Mouse (Mus musculus) embryonic facial prominence, embryonic 11.5 days (tissue): ENCODE measurements at regions not wholly inside any gene's neighbourhood (a gene's known extent, or its start where the extent isn't known, plus 50 kb on each side); places are given as distances from the start of the nearest gene placed in this dataset.

ENCODE experiments used
- ATAC-seq: fragments of 200-750 bp; cut with Nextera tagmentation; replicated peaks from 2 replicates; pipeline ENCODE4 v1.8.0; 2017; ENCODE audit warnings: low read depth; ENCODE audit not compliant: insufficient number of reproducible peaks, low FRiP score, low TSS enrichment
- DNase-seq: peaks from one replicate; pipeline ENCODE4 v3.0.0-alpha.2; 2015; ENCODE audit warnings: low spot score
- H3K27ac ChIP-seq: fragments of 300-500 bp; sonication (generic); replicated peaks from 2 replicates; pipeline ENCODE4 v1.5.1; 2014; ENCODE audit warnings: mild to moderate bottlenecking, low read depth, low read length, control low read depth
- H3K27me3 ChIP-seq: fragments of 300-500 bp; sonication (generic); 2 replicates; pipeline ENCODE4 v1.6.1; 2014; ENCODE audit warnings: mild to moderate bottlenecking, low read length, moderate library complexity, mixed read lengths; ENCODE audit not compliant: control insufficient read depth, insufficient read depth
- H3K36me3 ChIP-seq: fragments of 300-500 bp; sonication (generic); replicated peaks from 2 replicates; pipeline ENCODE4 v1.6.1; 2014; ENCODE audit warnings: low read depth, mild to moderate bottlenecking, low read length, moderate library complexity, mixed read lengths; ENCODE audit not compliant: control insufficient read depth, insufficient read depth
- H3K4me1 ChIP-seq: fragments of 300-500 bp; sonication (generic); 2 replicates; pipeline ENCODE4 v1.6.1; 2014; ENCODE audit warnings: low read length, mixed read lengths; ENCODE audit not compliant: control insufficient read depth, insufficient read depth
- H3K4me2 ChIP-seq: fragments of 300-500 bp; sonication (generic); 2 replicates; pipeline ENCODE4 v1.6.1; 2014; ENCODE audit warnings: low read depth, mild to moderate bottlenecking, control low read depth, low read length, moderate library complexity
- H3K4me3 ChIP-seq: fragments of 300-500 bp; sonication (generic); 2 replicates; pipeline ENCODE4 v1.5.1; 2014; ENCODE audit warnings: low read depth, low read length, control low read depth
- H3K9ac ChIP-seq: fragments of 300-500 bp; sonication (generic); replicated peaks from 2 replicates; pipeline ENCODE4 v1.6.1; 2014; ENCODE audit warnings: mild to moderate bottlenecking, control low read depth, low read length
- H3K9me3 ChIP-seq: fragments of 300-500 bp; sonication (generic); replicated peaks from 2 replicates; pipeline ENCODE4 v1.6.1; 2016; ENCODE audit warnings: mild to moderate bottlenecking, low read length, inconsistent platforms, mixed read lengths; ENCODE audit not compliant: control insufficient read depth
- whole genome bisulfite sequencing: fragments of 180-500 bp; shearing (Covaris S2); extraction: QIAGEN DNeasy Blood & Tissue Kit; methylation state at CpG from one replicate; pipeline ENCODE4 v1.1.7; 2014; 5-methylcytosine and 5-hydroxymethylcytosine counted together

- H3K9ac ChIP-seq = no peak overlapping the region
- no peaks in the 10 kb centered on the region for H3K36me3 ChIP-seq
- H3K4me1 ChIP-seq = peaks cover 9% of the 10 kb centered on the region
- H3K27me3 ChIP-seq = no peaks in the 10 kb centered on the region
- no peak overlapping the region for H3K4me2 ChIP-seq
- no peak overlapping the region for H3K4me3 ChIP-seq
- H3K27ac ChIP-seq = peak overlapping the region; percentile 57
- 80% methylated on average over 3 of the region's 3 CpGs for WGBS
- ATAC-seq (peak; percentile 51), DNase-seq (no peak)
- H3K9me3 ChIP-seq = no peaks in the 10 kb centered on the region
These were observed 100.4 kb upstream of the Sesn3 start for GRCm38 (mm10) chr9:14174324-14175040.

- Histone ChIP-seq H3K4me3 (no peak overlapping the region), H3K36me3 (no peaks in the 10 kb centered on the region), H3K9ac (no peak overlapping the region), H3K4me2 (peak overlapping the region; percentile 10; the same call in 1 of the 2 replicates), H3K27me3 (no peaks in the 10 kb centered on the region), H3K4me1 (peaks cover 9% of the 10 kb centered on the region), H3K27ac (peak overlapping the region; percentile 57), H3K9me3 (no peaks in the 10 kb centered on the region)
- DNase-seq = peak; percentile 61
- 24% methylated on average over 11 of the region's 11 CpGs for WGBS
- ATAC-seq = no peak; the same call in 1 of the 2 replicates
These were observed 99.6 kb upstream of the Sesn3 start for GRCm38 (mm10) chr9:14175041-14175881.

GRCm38 (mm10) chr9:14179777-14180176 is 95.1 kb upstream of the Sesn3 start:
- Histone ChIP-seq H3K36me3 (no peaks in the 10 kb centered on the region), H3K27me3 (no peaks in the 10 kb centered on the region), H3K27ac (no peak overlapping the region), H3K4me2 (no peak overlapping the region), H3K4me3 (no peak overlapping the region), H3K4me1 (peaks cover 3% of the 10 kb centered on the region; the same call in 1 of the 2 replicates), H3K9ac (no peak overlapping the region), H3K9me3 (no peaks in the 10 kb centered on the region)
- ATAC-seq (no peak), DNase-seq (no peak)
- WGBS = 72% methylated on average over 1 of the region's 1 CpGs

- H3K4me3 ChIP-seq = no peak overlapping the region
- no peak overlapping the region for H3K9ac ChIP-seq
- no peak overlapping the region for H3K27ac ChIP-seq
- DNase-seq (no peak), ATAC-seq (no peak)
- no peaks in the 10 kb centered on the region for H3K9me3 ChIP-seq
- H3K36me3 ChIP-seq = no peaks in the 10 kb centered on the region
- WGBS = 85% methylated on average over 4 of the region's 4 CpGs
- H3K27me3 ChIP-seq = no peaks in the 10 kb centered on the region
- no peaks in the 10 kb centered on the region for H3K4me1 ChIP-seq
- no peak overlapping the region for H3K4me2 ChIP-seq
These were observed 90.6 kb upstream of the Sesn3 start for GRCm38 (mm10) chr9:14184261-14184660.

GRCm38 (mm10) chr9:14185681-14186080 is 89.2 kb upstream of the Sesn3 start:
- Histone ChIP-seq H3K4me2 (no peak overlapping the region), H3K27ac (no peak overlapping the region), H3K36me3 (no peaks in the 10 kb centered on the region), H3K4me3 (no peak overlapping the region), H3K27me3 (no peaks in the 10 kb centered on the region), H3K4me1 (no peaks in the 10 kb centered on the region), H3K9me3 (no peaks in the 10 kb centered on the region), H3K9ac (no peak overlapping the region)
- ATAC-seq (no peak), DNase-seq (no peak)
- WGBS = 68% methylated on average over 2 of the region's 2 CpGs

- 95% methylated on average over 1 of the region's 1 CpGs for WGBS
- H3K27ac ChIP-seq = no peak overlapping the region
These were observed 87.1 kb upstream of the Sesn3 start for GRCm38 (mm10) chr9:14187753-14188152.

GRCm38 (mm10) chr9:14188504-14188903 is 86.4 kb upstream of the Sesn3 start:
- Histone ChIP-seq H3K9ac (no peak overlapping the region), H3K4me1 (no peaks in the 10 kb centered on the region), H3K27ac (no peak overlapping the region), H3K4me3 (no peak overlapping the region), H3K4me2 (no peak overlapping the region), H3K36me3 (no peaks in the 10 kb centered on the region), H3K27me3 (no peaks in the 10 kb centered on the region), H3K9me3 (no peaks in the 10 kb centered on the region)
- DNase-seq = no peak
- no peak for ATAC-seq
- 71% methylated on average over 2 of the region's 2 CpGs for WGBS

More at GRCm38 (mm10) chr9:14187753-14188152, 87.1 kb upstream of the Sesn3 start:
- Histone ChIP-seq H3K27me3 (no peaks in the 10 kb centered on the region), H3K9ac (no peak overlapping the region), H3K9me3 (no peaks in the 10 kb centered on the region), H3K4me1 (no peaks in the 10 kb centered on the region), H3K36me3 (no peaks in the 10 kb centered on the region), H3K4me2 (no peak overlapping the region), H3K4me3 (no peak overlapping the region)
- ATAC-seq = no peak
- DNase-seq = no peak

- ATAC-seq (no peak), DNase-seq (no peak)
- H3K27ac ChIP-seq = no peak overlapping the region
- H3K36me3 ChIP-seq = no peaks in the 10 kb centered on the region
- H3K4me2 ChIP-seq = no peak overlapping the region
- no peaks in the 10 kb centered on the region for H3K4me1 ChIP-seq
- no peak overlapping the region for H3K4me3 ChIP-seq
- no peaks in the 10 kb centered on the region for H3K27me3 ChIP-seq
- no peaks in the 10 kb centered on the region for H3K9me3 ChIP-seq
- 65% methylated on average over 9 of the region's 9 CpGs for WGBS
- H3K9ac ChIP-seq = no peak overlapping the region
These were observed 84.2 kb upstream of the Sesn3 start for GRCm38 (mm10) chr9:14190660-14191059.
